Mouse (Mus musculus): Measurements from ENCODE around the gene Nsun2. TPM values are rescaled to one million over a fixed set of nuclear protein-coding genes. Genes with fewer than 3 reads are reported as not detected.
"Not testable (repeated sequence)": the region's sequence is repeated elsewhere in the genome, so short reads cannot be mapped to it uniquely, and the experiment has no call there.

Gene Nsun2
- total RNA-seq, 2 experiments from 2014 or later: 40.9 to 47.6 TPM

DNA sequence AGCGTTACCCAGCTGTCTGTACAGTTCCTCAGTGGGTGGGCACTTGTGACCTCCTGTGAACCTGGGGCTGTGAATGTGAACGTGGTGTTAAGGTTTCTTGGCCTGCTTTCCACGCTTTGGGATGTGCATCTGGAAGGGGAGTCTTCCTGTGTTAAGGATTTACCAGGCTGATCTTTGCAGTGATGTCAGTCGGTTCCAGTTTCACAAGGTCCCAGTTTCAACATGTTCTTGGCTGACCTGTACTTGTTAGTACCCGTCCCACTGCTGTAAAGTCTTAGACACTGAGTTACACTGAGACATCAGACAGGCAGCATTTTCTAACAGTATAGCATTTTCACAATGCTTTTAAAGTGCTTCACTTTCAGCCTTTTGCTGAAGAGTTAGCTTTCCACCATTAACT, 90.3 kb downstream of the Nsun2 start:
- intact Hi-C loops (cut with DNase I): no loop called here
- DNase-seq: no peak

DNA sequence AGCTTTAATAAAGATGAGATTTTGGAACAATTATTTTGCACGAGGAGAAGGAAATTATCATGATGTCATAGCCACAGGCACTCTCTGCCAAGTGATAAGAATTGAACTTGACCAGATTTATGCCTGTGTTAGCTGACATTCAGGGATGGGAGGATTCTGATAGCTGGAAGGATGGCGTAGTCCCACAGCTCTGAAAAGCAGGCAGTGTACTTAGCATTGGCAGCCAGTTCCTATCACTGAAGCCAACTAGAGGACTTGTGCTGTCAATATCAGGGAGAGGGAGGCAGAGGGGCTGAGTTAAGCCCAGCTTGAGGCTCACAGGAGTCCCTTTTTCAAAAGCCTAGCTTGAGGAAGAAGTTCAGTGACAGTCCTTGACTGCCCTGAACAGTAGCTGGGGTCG, 91.0 kb downstream of the Nsun2 start:
- intact Hi-C loops (cut with DNase I): no loop called here
- DNase-seq: no peak

DNA sequence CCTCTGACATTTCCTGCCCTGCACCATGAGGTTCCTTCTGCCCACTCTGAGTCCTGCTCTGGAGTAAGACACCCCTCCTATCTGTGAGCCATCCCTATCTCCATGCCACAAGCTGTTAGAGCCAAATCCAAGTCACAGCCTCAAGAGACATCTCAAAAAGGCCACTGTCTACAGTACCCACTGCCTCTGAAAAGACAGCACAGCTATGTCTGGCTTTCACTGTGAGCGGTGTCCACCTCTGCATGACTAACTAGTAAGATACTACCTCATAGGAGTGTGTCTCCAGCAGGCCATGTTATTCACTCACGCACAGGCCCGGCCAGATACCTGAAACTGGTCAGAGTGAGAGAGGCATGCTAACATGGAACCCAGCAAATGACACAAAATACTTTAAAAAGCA, 94.4 kb downstream of the Nsun2 start:
- intact Hi-C loops (cut with DNase I): no loop called here
- DNase-seq: no peak

DNA sequence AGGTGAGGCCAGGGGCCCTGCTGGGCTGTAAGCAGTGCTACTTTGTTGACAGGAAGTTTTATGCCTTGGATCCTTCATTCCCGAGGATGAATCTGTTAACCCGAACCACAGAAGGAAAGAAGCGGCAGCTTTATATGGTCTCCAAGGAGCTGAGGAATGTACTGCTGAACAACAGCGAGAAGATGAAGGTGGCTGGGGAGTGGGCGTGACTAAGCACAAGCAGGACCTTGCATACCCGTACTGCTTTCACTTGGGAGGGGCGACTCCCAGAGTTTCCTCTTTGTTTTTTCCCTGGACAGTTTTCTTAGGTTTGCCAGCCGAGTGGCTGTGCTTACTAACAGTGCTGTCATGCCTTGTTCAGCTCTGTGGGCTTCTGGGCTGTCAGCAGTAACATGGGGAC, 97.0 kb downstream of the Nsun2 start:
- no peak for DNase-seq
- intact Hi-C loops (cut with DNase I): no loop called here

DNA sequence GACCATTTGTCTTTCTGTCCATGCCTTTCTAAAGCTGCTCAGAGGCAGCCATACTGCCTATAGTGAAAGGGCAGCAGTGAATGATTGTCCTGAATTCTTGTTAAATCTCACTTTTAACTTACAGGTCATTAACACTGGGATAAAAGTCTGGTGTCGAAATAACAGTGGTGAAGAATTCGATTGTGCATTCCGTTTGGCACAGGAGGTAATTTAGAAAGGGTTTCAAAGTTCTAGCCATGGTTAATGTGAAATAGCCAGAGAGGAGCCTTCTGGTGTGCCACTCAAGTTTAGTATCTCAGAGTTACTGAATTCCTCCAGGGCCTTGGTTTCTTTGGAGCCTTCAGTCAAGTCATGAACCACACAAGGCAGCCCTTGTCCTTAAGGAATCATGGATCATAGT, 97.6 kb downstream of the Nsun2 start:
- DNase-seq: no peak
- intact Hi-C loops (cut with DNase I): no loop called here

DNA sequence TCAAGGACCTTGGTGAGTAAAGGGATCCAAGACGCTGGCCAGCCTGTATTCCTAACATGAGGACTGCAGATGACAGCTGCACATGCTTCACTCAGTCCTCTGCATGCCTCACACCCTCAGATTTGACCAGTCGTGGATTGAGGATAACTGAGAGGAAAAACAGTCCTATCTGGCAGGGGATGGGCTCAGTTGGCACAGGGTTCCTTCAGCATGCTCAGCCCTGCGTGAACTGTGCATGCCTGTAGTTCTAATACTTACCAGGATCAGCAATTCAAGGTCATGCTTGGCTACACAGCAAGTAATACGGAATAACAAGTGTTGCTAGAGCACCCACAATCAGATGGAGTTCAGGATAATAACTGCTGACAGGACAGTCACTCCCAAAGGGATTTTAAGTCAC, 98.1 kb downstream of the Nsun2 start:
- no peak for DNase-seq
- intact Hi-C loops (cut with DNase I): no loop called here

DNA sequence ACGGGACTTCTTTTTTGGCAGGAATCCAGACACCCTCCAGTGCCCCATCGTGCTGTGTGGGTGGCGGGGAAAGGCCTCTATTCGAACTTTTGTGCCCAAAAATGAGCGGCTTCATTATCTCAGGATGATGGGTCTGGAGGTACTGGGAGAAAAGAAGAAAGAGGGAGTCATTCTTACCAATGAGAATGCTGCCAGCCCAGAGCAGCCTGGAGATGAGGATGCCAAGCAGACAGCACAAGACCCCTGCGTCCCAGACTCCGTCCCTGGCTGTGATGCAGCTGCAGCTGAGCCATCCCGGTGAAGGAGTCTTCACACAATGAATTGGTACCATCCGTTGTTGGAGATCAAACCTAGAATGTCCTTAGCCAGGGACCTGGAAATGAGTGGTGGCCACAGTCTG, 100.0 kb downstream of the Nsun2 start:
- intact Hi-C loops (cut with DNase I): no loop called here

DNA sequence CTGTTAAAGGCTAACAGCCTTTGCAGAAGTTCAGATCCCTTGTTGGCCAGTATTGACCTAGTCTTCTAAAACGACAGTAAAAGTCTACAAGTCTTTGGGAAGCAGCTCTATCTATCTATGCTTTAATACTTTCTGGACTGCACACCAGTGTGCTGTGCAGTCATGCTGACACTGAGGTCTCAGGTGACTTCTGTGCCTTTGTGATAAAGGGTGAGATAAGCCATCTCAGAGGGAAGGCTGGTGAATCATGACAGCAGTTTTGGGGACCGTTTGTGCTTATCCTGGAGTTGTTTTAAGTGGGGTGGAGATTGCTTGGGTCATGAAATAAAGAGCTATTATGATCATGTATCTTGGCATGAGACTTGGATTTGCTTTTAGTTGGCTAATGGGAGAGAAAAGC, 100.4 kb downstream of the Nsun2 start:
- intact Hi-C loops (cut with DNase I): no loop called here
- no peak for DNase-seq

More for the DNA sequence above, 100.0 kb downstream of the Nsun2 start:
- no peak for DNase-seq

DNA sequence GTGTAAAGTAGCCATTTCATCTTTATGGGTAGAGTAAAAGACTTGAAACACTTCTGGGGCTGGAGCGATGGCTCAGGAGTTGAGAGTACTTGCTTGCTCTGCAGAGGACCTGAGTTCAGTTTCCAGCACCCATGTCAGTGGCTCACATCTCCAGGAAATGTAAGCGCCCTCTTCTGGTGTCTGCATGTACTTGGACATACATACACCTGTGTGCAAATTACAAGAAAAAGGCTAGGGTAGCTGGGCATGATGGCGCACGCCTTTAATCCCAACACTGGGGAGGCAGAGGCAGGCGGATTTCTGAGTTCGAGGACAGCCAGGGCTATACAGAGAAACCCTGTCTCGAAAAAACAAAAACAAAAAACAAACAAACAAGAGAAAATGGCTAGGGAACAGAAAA, 102.3 kb downstream of the Nsun2 start:
- DNase-seq; intact Hi-C loops (cut with DNase I): not testable (repeated sequence)

DNA sequence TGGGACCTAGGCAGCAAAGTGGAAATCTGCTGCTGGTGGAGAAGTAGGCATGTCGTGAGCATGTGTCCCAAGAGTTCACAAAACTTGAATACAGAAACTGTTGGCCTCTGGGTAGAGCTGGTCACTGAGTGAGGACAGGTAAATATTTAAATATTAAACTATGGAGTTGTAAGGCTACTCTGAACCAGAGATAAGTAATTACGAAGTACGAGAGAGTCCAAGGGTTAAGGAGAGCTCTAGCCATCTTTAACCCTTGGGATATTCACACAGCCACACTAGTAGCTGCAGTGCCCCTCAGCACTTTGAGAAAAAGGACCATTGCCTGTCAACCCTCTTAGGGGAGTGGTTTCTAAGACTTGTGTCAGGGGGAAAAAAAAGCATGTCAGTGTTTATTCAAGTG, 102.8 kb downstream of the Nsun2 start:
- no peak for DNase-seq
- intact Hi-C loops (cut with DNase I): no loop called here

DNA sequence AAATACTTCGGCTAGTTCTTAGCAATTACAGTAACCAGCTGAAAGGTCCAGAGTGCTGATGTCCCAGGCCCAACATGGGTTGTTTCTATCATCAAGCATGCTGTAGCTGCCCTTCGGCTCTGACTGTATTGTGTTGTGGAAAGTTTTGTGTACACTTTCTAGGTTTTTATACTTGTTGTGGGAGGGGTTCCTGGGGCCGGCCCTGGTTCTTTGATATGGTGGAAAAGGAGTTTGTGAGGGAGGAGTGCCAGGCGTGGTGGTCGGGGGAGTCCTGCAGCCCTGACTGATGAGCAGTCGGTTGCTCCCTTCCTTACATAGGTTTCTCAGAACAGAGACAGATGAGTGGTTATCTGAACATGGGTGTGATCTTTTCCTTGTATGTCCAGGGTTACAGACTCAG, 103.3 kb downstream of the Nsun2 start:
- intact Hi-C loops (cut with DNase I): no loop called here
- DNase-seq: no peak

DNA sequence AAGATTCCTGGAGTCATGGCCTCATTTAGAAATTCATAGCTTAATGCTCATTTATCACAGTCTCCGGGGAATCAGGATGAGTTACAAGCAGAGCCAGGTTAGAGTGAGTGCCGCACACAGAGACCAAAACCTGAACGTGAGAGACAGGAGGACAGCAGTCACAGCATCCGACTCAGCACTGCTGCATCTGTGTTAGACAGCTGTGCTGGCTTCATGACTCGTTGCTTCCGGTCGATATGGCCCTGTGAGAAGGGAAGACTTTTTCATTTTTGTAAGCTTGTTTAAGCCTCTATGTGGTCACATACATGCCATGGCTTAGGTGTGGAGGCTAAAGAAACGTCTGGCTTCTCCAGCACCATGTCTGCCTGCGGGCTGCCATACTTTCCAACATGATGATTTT, 104.1 kb downstream of the Nsun2 start:
- intact Hi-C loops (cut with DNase I): no loop called here

DNA sequence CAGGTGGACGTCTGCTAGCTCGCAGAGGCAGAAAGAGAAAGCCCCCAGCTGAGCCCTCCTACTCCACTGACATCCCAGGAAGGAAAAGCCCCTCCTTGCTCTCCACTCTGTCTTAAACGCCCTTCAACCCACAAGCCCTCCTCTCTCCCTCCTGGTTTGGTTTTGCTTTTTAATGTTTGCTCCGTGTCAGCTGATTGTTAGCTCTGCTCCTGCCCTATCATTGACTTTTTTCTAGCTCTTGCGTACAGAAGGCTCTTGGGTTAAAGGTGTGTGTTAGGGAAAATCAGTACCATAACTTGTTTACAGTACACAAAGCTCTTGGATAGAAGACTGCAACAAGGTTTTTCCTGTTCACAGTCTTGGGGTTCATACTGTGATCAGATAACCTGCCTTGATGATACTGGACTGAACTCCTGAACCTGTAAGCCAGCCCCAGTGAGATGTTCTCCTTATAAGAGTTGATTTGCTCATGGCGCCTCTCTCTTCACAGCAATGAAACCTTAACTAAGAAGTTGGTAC, 104.6 kb downstream of the Nsun2 start:
- no peak for DNase-seq
- intact Hi-C loops (cut with DNase I): no loop called here

More for the DNA sequence above, 104.1 kb downstream of the Nsun2 start:
- DNase-seq: no peak

DNA sequence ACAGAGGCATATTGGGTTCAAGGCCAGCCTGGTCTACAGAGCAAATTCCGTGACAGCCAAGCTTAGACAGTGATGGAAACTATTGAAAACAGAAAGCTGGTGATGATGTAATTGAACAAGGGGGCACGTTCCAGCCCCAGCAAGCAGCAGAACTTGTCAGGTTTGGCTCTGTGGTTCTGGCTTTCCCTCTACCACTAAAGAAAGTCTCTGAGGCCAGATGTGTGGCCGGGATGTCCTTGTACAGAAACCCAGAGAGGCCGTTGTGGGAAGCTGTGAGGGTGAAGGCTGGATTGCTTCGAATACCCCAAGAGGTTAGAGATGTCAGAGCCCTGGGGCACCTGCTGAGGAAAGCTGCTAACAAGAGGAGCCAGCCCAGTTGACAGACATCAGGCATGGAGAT, 105.7 kb downstream of the Nsun2 start:
- intact Hi-C loops (cut with DNase I): no loop called here
- no peak for DNase-seq

DNA sequence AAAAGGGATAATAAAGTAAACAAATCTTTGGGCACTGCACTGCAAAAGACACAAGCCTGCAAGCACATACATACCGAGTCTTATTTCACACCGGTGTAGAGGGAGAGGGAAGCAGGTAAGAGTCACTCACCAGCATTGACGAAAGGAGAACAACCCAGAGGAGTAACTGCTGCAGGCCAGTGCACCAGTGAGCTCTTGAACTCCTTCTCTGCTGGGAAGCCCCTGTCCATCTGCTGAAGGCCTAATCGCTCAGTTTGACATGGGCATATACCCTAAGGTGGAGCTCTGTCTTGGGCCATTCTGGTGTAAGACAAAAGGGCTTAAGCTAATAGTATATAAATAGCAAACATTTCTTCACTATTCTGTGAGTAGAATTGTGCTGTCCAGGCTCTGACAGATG, 106.6 kb downstream of the Nsun2 start:
- intact Hi-C loops (cut with DNase I): no loop called here
- no peak for DNase-seq

DNA sequence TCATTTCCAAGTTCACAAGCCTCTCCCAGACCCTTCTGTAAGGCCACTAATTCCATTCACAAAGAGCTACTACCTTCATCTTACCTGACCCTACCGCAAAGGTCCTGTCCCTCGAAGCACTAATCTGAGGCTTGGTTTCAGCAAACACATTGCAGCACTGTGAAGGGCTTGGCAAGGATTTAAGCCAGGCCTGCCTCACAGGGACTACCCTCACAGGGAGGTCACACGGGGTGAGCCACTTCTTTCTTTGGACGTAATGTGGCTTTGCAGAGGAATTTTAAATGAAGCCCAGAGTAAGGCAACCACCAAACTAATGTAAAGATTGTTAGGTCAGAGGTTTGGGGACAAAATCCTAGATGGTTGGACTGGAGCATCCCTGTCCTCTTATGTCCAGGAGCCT, 107.0 kb downstream of the Nsun2 start:
- intact Hi-C loops (cut with DNase I): no loop called here
- peak; percentile 25 to 26 for DNase-seq

DNA sequence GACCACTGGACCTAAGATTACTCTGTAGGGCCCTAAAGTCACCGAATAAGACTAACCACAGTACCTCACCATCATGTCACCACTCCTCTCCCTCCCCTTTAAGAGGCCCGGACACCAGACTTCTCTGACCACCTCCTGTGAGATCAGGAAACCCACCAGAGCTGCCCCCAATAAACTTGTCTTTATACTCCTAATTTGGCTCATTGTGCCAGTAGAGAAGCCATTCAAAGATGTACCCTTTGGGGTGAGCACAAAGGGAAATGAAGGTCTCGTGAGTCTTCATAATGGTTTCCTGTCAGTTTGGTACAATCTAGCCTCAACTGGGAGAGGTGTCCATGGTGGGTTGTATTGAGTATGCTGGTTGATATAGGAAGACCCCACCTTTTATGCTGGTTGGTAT, 107.5 kb downstream of the Nsun2 start:
- intact Hi-C loops (cut with DNase I): no loop called here
- DNase-seq: no peak

DNA sequence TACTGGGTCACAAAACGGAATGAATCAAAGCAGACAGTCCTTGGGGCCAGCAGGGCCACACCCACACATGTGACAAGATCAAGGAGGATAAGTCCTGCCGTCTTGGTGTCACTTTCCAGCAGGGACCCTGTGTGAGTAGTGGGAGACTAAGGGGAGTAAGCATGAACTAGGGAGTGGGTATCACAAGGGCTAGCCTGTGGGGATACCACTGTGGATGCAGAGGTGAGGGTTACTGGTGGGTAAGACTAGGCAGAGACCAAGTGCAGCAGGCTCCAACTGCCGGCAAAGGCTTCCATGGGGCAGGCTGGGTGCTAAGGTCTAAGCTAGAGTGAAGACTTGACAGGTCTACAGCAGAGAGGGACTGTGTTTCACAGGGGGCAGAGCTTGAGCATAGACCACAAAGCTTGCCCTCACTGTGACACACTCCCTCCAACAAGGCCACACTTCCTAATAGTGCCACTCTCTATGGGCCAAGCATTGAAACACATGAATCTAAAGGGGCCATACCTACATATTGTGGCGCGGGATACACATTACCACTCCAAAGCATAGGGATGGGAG, 109.2 kb downstream of the Nsun2 start:
- intact Hi-C loops (cut with DNase I): no loop called here
- no peak for DNase-seq

DNA sequence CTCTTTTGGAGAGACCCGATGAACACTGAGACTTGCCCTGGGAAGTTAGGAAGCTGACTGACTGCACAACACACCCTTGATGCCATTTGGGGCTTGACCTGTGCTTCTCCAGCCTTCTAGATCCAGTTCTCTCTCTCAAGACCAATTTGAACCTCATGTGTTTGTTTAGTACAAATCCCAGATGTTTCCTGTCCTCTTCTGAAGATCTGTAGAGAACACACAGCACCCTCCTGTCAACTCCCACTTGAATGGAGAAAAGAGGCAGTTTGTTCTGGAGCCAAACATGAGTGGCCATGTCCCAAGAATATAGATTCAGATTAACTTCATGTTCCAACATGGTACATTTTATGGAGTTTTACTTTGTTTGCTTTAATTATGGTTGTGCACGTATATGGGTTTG, 110.4 kb downstream of the Nsun2 start:
- DNase-seq: no peak
- intact Hi-C loops (cut with DNase I): no loop called here

DNA sequence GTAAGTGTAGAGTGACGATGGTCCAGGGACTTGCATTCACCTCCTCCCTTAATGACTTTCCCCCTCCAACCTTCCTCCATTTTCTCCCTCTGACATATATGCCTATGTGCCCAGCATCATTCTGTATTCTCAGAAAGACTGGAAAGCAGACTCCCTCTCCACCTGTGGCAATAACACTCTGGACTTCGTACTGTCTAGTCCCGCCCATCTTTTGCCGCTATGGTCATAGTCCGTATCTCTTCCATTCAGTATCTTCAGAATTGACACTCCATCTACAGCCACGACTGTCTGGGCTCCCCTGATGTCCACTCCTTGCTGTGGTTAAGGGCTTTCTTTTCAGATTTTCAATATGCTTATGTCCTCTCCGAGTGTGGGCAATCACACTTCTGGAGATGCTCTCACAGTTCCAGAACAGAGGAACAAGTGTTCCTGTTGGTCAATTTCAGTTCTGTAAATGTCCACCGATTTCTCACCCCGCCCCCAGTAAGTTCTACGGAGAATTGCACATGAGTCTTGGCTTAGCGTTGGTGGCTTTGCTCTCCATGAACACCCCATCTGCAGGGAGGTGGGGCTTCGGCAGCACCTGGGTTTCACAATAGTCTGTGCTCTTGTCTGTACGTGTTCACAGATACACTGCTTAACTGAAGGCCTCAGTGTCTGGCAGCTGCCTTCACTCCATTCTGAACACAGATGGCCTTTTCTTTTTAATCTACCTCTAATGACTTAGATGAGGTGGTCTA, 111.1 kb downstream of the Nsun2 start:
- no peak for DNase-seq
- intact Hi-C loops (cut with DNase I): no loop called here

DNA sequence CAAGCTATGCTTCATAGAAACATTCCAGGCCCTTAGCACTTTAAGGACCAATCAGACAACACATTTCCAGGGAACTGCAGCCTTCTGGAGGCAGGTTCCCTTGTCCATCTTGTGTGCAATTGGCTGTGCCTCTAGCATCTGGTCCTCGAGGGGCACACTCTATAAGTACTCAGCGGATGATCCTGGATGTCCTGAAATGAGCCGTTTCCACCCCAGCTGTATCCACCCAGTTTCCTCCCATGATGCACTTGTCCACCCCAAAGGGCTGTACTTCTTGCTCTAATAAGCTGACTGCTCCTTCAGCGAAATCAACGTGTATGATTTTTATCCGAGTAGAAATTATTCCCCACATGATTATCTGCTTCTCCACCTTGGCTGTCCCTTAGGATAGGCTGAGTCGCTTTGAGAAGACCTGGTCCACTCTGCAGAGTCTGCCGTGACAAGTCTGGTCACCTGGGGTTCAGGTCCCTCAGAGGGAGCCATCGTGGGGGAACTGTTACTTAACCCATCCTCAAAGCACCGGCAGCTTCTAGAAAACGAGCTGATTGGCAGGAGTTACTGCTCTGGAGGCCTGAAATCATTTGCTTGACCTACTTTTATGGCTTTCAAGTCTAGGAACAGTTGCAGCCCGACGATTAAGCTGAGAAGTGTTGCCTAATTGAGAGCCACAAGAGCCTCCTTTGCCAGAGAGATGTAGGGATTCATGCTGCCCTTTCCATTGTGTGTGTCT, 112.3 kb downstream of the Nsun2 start:
- no peak for DNase-seq
- intact Hi-C loops (cut with DNase I): no loop called here

DNA sequence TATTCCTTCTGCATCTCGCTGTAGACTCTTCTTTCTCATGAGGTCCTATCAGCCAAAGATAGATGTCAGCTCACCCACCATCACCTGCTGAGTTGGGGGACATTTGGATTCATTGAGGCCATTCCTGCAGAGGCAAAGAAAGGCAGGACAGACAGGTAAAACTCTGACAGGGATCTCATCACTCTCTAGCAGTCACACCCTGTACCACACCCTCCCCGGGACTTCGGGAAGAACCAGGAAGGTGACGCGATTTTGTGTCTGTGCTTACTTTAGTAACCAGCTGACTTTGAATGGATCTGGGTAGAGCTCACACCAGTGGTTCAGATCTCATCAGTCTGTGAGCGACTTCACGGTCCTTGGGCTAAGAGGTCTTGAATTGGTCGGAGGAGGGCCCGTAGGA, 112.9 kb downstream of the Nsun2 start:
- intact Hi-C loops (cut with DNase I): no loop called here
- no peak for DNase-seq

Measured in heart, postnatal 10 days (tissue).